Mouse (Mus musculus) kidney, embryonic 15.5 days (tissue): Measurements from ENCODE around the gene Mgat4b. TPM values are rescaled to one million over a fixed set of nuclear protein-coding genes. Genes with fewer than 3 reads are reported as not detected.

Source experiments
- ATAC-seq: fragments of 200-750 bp; cut with Nextera tagmentation; replicated peaks from 2 replicates; pipeline ENCODE4 v1.8.0; 2017; ENCODE audit warnings: moderate TSS enrichment; ENCODE audit not compliant: low FRiP score
- H3K27ac ChIP-seq: fragments of 300-500 bp; sonication (generic); 2 replicates; pipeline ENCODE4 v1.5.1; 2015; ENCODE audit warnings: mild to moderate bottlenecking, inconsistent platforms
- H3K27me3 ChIP-seq: fragments of 300-500 bp; sonication (generic); 2 replicates; pipeline ENCODE4 v1.6.1; 2015; ENCODE audit warnings: inconsistent platforms
- H3K36me3 ChIP-seq: fragments of 300-500 bp; sonication (generic); 2 replicates; pipeline ENCODE4 v1.6.1; 2015; ENCODE audit warnings: inconsistent platforms
- H3K4me1 ChIP-seq: fragments of 300-500 bp; sonication (generic); 2 replicates; pipeline ENCODE4 v1.6.1; 2015; ENCODE audit warnings: inconsistent platforms
- H3K4me2 ChIP-seq: fragments of 300-500 bp; sonication (generic); 2 replicates; pipeline ENCODE4 v1.6.1; 2015; ENCODE audit warnings: moderate library complexity, mild to moderate bottlenecking, inconsistent platforms
- H3K4me3 ChIP-seq: fragments of 300-500 bp; sonication (generic); replicated peaks from 2 replicates; pipeline ENCODE4 v1.5.1; 2015; ENCODE audit warnings: mild to moderate bottlenecking, inconsistent platforms
- H3K9ac ChIP-seq: fragments of 300-500 bp; sonication (generic); 2 replicates; pipeline ENCODE4 v1.6.1; 2015; ENCODE audit warnings: mild to moderate bottlenecking, inconsistent platforms
- H3K9me3 ChIP-seq: fragments of 300-500 bp; sonication (generic); replicated peaks from 2 replicates; pipeline ENCODE4 v1.6.1; 2016; ENCODE audit warnings: inconsistent platforms
- WGBS: fragments of 180-500 bp; shearing (Covaris S2); methylation state at CpG from one replicate; pipeline ENCODE4 v1.1.7; 2015; ENCODE audit warnings: mixed read lengths; 5-methylcytosine and 5-hydroxymethylcytosine counted together
- polyA plus RNA-seq: library from polyadenylated mRNA; unstranded; fragments of >200 nt; fragmentation: Nextera tagmentation; extraction: Ambion mirVana; gene quantifications from 2 replicates; pipeline ENCODE4 v1.2.1, GENCODE M21; 2015

Gene Mgat4b
- polyA plus RNA-seq, 1 experiment from 2014 or later: 37.3 TPM

DNA sequence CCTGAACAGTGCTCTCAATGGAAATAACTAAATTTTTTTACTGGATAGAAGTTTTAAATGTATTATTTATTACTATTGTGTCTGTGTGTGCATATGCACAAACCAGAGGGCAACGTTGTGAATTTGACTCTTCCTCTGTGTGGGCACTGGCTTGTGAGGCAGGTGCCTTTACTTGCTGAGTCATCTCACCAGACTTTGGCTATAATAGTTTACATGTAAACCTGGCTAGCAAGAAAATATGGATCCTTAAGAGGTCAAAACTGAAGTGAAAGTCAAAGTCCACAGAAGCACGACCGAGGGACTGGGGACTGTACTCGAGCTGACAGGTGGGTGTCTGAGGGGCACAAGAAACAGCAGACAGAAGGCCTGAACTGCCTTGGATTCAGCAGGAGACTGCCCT, 28.0 kb upstream of the Mgat4b start:
- no peak overlapping the region for H3K4me3 ChIP-seq
- no peaks in the 10 kb centered on the region for H3K4me1 ChIP-seq
- no peak overlapping the region for H3K9ac ChIP-seq
- WGBS: 88% methylated on average over 4 of the region's 4 CpGs
- no peak overlapping the region for H3K27ac ChIP-seq
- no peak for ATAC-seq
- no peaks in the 10 kb centered on the region for H3K27me3 ChIP-seq
- no peaks in the 10 kb centered on the region for H3K9me3 ChIP-seq
- no peak overlapping the region for H3K4me2 ChIP-seq
- H3K36me3 ChIP-seq: peaks cover 23% of the 10 kb centered on the region

DNA sequence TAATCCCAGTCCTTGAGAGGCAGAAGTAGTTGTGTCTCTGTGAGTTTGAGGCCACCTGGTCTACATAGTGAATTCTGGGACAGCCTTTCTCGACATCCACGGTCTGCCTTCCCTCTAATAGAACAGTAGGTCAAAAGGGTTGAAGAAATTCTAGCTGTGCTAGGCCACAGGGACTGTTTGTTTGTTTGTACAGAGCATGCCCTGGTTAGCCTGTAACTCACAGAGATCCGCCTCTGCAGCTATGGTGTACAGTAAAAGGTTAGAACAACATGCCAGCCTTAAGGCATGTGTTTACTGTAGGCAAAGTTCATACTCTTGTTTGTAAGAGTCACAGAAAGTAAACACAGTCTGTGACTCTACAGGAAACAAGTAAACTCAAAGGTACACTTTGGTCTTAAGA, 25.9 kb upstream of the Mgat4b start:
- 46% methylated on average over 3 of the region's 3 CpGs for WGBS
- H3K27ac ChIP-seq: no peak overlapping the region
- H3K27me3 ChIP-seq: no peaks in the 10 kb centered on the region
- H3K36me3 ChIP-seq: peaks cover 10% of the 10 kb centered on the region; the same call in 1 of the 2 replicates
- H3K9ac ChIP-seq: no peak overlapping the region
- no peaks in the 10 kb centered on the region for H3K9me3 ChIP-seq
- H3K4me3 ChIP-seq: no peak overlapping the region
- H3K4me2 ChIP-seq: no peak overlapping the region
- no peak for ATAC-seq
- H3K4me1 ChIP-seq: no peaks in the 10 kb centered on the region

DNA sequence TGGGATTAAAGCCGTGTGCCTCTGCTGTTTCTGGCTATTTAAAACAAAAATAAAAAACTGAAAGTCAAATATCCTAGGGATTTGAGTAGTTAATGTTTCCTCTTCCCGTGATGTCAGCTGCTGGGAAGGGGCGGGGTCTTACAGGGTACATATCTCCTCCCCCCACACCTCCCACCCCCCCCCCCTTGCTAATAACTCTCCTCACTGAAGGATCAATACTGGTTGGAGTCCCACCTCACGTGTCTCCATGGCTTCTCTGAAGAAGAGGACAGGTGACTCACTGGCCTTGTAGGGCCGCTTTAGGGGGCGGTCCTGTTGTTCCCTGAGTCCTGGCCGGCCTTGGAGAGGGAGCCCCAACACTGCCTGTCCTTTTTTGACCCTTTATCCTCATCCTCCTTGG, 22.0 kb upstream of the Mgat4b start:
- ATAC-seq: no peak
- WGBS: 73% methylated on average over 7 of the region's 7 CpGs
- Histone ChIP-seq H3K4me2 (no peak overlapping the region), H3K4me1 (no peaks in the 10 kb centered on the region), H3K27ac (no peak overlapping the region), H3K9ac (no peak overlapping the region), H3K36me3 (peaks cover 6% of the 10 kb centered on the region; the same call in 1 of the 2 replicates), H3K9me3 (no peaks in the 10 kb centered on the region), H3K27me3 (no peaks in the 10 kb centered on the region), H3K4me3 (no peak overlapping the region)

DNA sequence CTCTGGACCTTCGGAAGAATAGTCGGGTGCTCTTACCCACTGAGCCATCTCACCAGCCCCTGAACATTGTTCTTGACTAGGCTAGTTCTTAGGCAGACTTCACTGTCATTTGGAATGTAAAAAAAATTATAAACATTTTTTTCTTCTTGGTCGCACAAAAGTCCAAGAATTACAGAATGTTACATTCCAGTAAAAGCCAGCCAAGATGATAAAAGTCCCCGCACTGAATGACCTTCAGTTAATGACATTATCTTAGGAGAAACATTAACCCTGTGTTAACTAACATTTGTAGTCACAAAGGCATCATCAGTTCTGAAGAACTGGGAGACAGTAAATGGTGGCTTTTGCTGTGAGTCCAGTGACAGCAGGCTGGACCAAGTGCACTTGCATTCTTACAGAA, 20.3 kb upstream of the Mgat4b start:
- Histone ChIP-seq H3K9me3 (no peaks in the 10 kb centered on the region), H3K4me2 (no peak overlapping the region), H3K4me1 (no peaks in the 10 kb centered on the region), H3K27ac (no peak overlapping the region), H3K9ac (no peak overlapping the region), H3K27me3 (no peaks in the 10 kb centered on the region), H3K4me3 (no peak overlapping the region), H3K36me3 (peaks cover 15% of the 10 kb centered on the region; the same call in 1 of the 2 replicates)
- no peak for ATAC-seq
- 66% methylated on average over 4 of the region's 4 CpGs for whole genome bisulfite sequencing

DNA sequence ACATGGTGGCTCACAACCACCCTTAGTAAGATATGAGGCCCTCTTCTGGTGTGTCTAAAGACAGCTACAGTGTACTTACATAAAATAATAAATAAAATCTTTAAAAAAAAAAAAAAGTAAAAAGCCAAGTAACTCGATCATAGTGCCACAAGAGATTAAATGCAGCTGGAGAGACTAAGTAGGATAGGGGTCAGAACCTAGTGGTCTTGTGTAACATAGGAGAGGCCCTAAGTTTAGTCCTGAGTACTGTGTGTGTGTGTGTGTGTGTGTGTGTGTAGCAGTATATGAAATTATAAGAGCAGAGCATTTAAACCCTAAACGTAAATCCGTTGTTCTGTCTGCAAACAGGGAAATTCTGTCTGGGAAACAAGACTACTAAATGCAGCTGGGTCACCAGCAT, 18.4 kb upstream of the Mgat4b start:
- no peaks in the 10 kb centered on the region for H3K27me3 ChIP-seq
- peaks cover 28% of the 10 kb centered on the region for H3K36me3 ChIP-seq
- no peak overlapping the region for H3K4me2 ChIP-seq
- no peak overlapping the region for H3K27ac ChIP-seq
- H3K9me3 ChIP-seq: no peaks in the 10 kb centered on the region
- H3K4me3 ChIP-seq: no peak overlapping the region
- WGBS: 76% methylated on average over 3 of the region's 3 CpGs
- H3K4me1 ChIP-seq: no peaks in the 10 kb centered on the region
- no peak for ATAC-seq
- H3K9ac ChIP-seq: no peak overlapping the region

DNA sequence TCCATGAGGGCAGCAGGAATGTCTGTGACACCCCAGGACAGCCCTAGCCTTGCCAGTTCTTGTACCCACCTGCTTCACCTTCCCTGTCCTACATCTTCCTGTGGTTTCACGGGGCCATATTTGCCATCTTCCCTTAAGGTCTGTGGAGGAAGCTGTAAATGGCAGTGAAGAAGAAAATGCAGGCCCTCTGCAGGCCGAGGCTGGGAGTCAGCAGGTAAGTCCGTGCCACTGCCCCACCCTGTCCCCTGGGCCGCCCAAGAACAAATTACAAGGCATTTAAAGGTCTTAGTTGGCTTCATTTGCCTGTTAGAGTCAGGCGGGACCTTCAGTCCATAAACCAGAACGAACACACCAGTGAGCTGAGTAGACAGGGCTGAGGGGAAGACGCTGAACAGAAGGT, 16.6 kb upstream of the Mgat4b start:
- H3K4me2 ChIP-seq: no peak overlapping the region
- no peak overlapping the region for H3K4me3 ChIP-seq
- H3K36me3 ChIP-seq: peaks cover 44% of the 10 kb centered on the region
- H3K27me3 ChIP-seq: no peaks in the 10 kb centered on the region
- no peak for ATAC-seq
- H3K27ac ChIP-seq: no peak overlapping the region
- H3K4me1 ChIP-seq: no peaks in the 10 kb centered on the region
- no peaks in the 10 kb centered on the region for H3K9me3 ChIP-seq
- H3K9ac ChIP-seq: no peak overlapping the region
- 74% methylated on average over 7 of the region's 7 CpGs for WGBS

DNA sequence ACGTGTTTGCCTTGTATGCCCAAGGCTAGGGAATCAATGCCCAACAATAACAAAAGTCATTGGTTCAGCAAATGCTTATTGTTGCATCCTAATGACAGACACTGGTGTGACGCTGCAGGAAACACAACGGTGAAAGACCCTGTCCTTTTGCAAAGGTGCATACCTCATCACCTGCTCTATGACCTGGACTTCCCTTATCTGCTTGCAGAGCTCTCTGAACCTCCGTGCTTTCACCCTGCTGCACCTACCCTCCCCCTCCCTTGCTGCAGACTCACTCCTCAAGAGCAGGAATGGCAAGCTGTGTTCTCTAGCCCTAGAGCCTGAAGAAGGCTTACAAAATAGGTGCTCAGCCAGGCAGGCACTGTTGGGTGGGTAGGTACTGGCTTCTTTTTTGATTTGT, 15.9 kb upstream of the Mgat4b start:
- ATAC-seq: no peak
- no peak overlapping the region for H3K4me3 ChIP-seq
- 84% methylated on average over 4 of the region's 4 CpGs for WGBS
- H3K9ac ChIP-seq: no peak overlapping the region
- no peaks in the 10 kb centered on the region for H3K9me3 ChIP-seq
- no peaks in the 10 kb centered on the region for H3K4me1 ChIP-seq
- H3K36me3 ChIP-seq: peaks cover 49% of the 10 kb centered on the region
- H3K4me2 ChIP-seq: no peak overlapping the region
- H3K27ac ChIP-seq: no peak overlapping the region
- no peaks in the 10 kb centered on the region for H3K27me3 ChIP-seq

DNA sequence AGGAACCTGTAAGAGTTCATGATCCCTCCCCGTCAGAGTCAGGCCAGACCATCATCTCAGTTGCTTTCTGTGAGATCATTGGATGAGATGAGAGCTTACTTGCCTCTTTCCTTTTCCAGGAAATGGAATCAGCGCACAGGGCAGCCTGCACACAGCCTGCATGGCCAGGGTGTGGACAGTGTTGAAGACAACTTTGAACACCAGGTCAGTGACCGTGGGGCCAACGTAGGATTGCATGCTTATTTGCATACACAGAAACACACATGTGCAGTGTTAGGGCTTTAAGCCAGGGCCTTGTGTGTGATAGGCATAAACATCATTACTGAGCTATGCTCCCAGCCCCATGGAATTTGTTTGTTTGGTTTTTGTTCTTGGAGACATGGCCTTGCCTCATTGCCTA, 13.2 kb upstream of the Mgat4b start:
- H3K4me1 ChIP-seq: no peaks in the 10 kb centered on the region
- peaks cover 74% of the 10 kb centered on the region for H3K36me3 ChIP-seq
- no peaks in the 10 kb centered on the region for H3K27me3 ChIP-seq
- no peak overlapping the region for H3K4me2 ChIP-seq
- 91% methylated on average over 4 of the region's 4 CpGs for WGBS
- no peak overlapping the region for H3K27ac ChIP-seq
- no peak overlapping the region for H3K9ac ChIP-seq
- H3K9me3 ChIP-seq: no peaks in the 10 kb centered on the region
- no peak for ATAC-seq
- no peak overlapping the region for H3K4me3 ChIP-seq

DNA sequence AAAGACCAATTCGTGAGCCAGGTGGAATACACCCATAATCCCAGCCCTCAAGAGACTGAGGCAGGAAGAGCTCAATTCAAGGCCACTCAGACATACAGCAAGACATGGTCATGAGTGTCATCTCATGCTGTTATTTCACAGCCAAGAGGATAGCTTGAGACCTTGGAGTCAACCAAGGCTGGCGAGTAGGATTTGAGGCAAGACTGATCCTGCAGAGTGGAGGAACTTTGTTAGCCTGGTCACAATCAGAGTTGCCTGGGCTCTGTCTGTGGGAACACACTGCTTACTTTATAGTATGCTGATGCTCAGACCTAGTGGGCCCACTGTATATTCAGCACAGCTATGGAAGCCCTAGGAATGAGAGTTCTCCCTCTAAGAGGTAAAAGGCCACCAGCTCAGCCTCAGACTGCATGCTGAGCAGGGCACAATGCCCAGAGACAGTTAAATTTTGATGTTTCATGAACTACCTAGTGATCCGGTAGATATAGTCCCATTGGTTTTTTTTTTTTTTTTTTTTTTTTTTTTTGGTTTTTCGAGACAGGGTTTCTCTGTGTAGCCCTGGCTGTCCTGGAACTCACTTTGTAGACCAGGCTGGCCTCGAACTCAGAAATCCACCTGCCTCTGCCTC, 12.4 kb upstream of the Mgat4b start:
- no peak overlapping the region for H3K4me3 ChIP-seq
- H3K27me3 ChIP-seq: no peaks in the 10 kb centered on the region
- ATAC-seq: no peak
- 84% methylated on average over 4 of the region's 5 CpGs for WGBS
- no peak overlapping the region for H3K4me2 ChIP-seq
- H3K9ac ChIP-seq: no peak overlapping the region
- H3K4me1 ChIP-seq: no peaks in the 10 kb centered on the region
- peaks cover 83% of the 10 kb centered on the region for H3K36me3 ChIP-seq
- no peaks in the 10 kb centered on the region for H3K9me3 ChIP-seq
- no peak overlapping the region for H3K27ac ChIP-seq

DNA sequence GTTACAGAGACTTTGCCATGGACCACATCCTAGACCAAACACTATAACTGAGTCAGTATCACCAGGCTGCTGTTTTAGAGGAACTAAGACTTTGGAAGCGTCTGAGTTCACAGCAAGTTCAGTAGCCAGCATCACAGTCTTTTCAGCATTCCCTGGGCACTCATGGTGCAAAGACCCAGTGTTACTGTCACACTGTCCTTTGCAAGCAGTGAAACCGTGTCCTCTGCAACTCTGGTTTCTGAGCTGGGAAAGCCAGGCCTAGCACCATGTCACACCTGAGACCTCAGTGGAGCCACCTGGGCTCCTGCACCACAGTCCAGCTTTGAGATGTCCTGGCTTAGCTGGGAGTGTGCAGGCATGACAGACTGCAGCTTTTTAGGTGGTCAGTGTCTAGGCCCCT, 11.8 kb upstream of the Mgat4b start:
- Histone ChIP-seq H3K9ac (no peak overlapping the region), H3K27me3 (no peaks in the 10 kb centered on the region), H3K4me1 (no peaks in the 10 kb centered on the region), H3K4me2 (no peak overlapping the region), H3K4me3 (no peak overlapping the region), H3K36me3 (peaks cover 83% of the 10 kb centered on the region), H3K9me3 (no peaks in the 10 kb centered on the region), H3K27ac (no peak overlapping the region)
- no peak for ATAC-seq
- WGBS: 97% methylated on average over 2 of the region's 2 CpGs

DNA sequence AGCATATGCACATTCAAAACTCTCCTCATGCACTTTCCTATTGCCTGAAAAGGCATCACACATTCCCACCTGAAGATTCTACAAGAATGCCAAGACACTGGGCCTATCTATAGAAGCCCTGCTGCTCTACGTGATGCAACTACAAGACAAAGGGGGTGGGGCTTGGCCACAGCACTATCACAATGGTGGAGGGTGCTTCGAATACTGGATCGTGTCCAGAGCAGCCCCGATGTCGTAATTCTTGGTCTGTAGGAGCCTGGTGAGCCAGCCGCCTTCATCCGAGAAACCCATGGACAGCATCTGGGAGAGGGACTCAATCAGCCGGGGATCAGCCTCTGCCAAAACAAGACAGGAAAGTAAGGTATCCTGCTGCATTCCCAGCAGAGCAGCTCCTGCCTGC, 10.1 kb upstream of the Mgat4b start:
- Histone ChIP-seq H3K9me3 (no peaks in the 10 kb centered on the region), H3K4me2 (no peak overlapping the region), H3K4me1 (no peaks in the 10 kb centered on the region), H3K9ac (no peak overlapping the region), H3K27ac (no peak overlapping the region), H3K4me3 (no peak overlapping the region), H3K27me3 (no peaks in the 10 kb centered on the region), H3K36me3 (peaks cover 93% of the 10 kb centered on the region)
- ATAC-seq: no peak
- 84% methylated on average over 8 of the region's 8 CpGs for WGBS

DNA sequence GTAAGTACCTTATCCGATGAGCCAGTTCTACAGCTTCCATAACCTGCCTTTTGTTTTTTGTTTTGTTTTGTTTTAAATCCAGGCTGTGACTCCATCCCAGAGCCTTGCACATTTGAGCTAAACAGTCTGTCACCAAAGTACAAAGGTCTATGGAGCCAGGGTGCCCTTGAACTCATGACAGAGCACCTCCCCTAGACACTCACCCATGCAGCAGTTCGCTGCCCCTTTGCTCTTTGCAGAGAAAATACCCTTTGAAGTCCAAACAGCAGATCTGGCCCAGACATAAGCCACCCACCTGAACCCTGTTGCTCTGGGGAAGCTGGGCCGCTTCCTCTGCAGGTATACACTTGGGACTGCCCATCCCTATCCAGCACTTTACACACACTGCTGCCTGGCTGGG, 9.1 kb upstream of the Mgat4b start:
- Histone ChIP-seq H3K9ac (no peak overlapping the region), H3K4me2 (no peak overlapping the region), H3K27me3 (no peaks in the 10 kb centered on the region), H3K4me1 (no peaks in the 10 kb centered on the region), H3K4me3 (no peak overlapping the region), H3K36me3 (peaks cover 96% of the 10 kb centered on the region), H3K9me3 (no peaks in the 10 kb centered on the region), H3K27ac (no peak overlapping the region)
- WGBS: 90% methylated on average over 3 of the region's 3 CpGs
- ATAC-seq: no peak

DNA sequence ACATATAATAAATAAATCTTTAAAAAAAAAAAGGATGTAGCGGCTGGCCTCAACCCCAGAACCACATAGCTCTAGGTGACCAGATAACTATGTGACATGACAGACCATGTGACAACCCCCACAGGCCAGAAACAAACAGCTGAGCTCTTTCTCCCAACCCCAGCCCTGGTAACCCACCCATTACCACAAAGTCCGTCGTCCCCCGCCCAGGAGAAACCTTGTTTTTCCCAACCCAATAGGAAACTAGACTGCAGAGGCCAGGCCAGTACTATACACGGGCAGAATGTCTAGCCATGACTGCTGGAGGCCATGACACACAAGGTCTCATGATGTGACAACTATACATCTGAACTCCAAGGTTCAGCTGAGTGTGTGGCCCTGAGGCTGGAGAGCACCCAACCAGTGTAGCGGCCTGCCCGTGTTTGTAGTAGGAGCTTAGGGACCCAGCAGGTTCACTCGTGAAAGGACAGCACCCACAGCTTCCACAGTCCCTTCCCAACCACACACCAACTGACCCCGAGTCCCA, 7.3 kb upstream of the Mgat4b start:
- no peak overlapping the region for H3K4me2 ChIP-seq
- no peaks in the 10 kb centered on the region for H3K27me3 ChIP-seq
- WGBS: 94% methylated on average over 9 of the region's 9 CpGs
- H3K9me3 ChIP-seq: no peaks in the 10 kb centered on the region
- ATAC-seq: no peak
- H3K9ac ChIP-seq: no peak overlapping the region
- no peak overlapping the region for H3K4me3 ChIP-seq
- peaks cover 93% of the 10 kb centered on the region for H3K36me3 ChIP-seq
- H3K27ac ChIP-seq: no peak overlapping the region
- no peaks in the 10 kb centered on the region for H3K4me1 ChIP-seq
